Mouse (Mus musculus) ovary, adult 2 months (tissue): ENCODE data around the gene Fer1l5. TPM values are rescaled to one million over a fixed set of nuclear protein-coding genes. Genes with fewer than 3 reads are reported as not detected.

Source experiments
- polyA plus RNA-seq: library from polyadenylated mRNA; depleted of rRNA; stranded (reverse); fragments of >200 nt; gene quantifications from 2 replicates; pipeline ENCODE4 v1.2.3, GENCODE M21; 2012; rRNA removed

Fer1l5 gene
- 0.03 and 0.09 TPM in 2 replicates for polyA plus RNA-seq

DNA sequence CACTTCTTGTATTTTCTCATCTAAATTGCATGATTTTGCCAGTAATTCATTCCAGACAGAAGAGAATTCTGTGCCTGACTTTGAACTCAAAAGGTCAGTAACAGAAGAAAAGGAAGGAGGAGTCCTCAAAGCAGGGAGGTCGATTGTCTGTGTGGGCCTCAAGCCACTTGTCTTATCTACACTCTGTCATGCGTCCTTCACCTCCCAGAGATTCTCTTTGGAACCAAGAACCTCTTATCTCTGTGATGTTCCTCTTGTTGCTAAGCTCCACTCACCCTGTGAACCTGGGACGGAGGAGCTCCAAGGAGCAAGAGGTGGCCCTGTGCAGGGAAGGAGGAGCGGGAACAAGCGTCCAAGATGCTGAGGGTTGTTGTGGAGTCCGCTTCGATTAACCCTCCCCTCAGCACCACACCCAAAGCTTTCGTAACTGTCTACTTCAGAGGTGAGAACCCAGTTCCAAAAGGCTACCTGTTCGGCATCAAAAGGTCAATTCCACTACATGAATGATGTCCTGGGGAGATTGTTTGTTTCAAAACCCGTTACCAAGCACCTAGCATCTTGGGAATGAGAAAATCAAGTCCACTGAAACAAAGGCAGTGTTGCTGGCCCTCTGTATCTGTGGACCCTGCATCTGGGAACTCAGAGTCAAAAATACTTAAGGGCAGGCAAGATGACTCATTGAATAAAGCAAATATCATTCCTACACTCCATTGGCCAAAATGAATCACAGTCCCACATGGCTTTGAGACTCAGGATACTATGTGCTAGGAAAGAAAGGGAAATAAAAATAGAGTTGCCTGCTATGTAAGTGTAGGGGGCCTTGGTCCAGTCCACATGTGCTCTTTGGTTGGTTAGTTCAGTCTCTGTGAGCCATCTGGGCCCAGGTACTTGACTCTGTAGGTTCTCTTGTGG lies at the start of gene Fer1l5:
Gene Fer1l5 (plus strand): TSS at position 358 of the 912 bp plus-strand sequence.

DNA sequence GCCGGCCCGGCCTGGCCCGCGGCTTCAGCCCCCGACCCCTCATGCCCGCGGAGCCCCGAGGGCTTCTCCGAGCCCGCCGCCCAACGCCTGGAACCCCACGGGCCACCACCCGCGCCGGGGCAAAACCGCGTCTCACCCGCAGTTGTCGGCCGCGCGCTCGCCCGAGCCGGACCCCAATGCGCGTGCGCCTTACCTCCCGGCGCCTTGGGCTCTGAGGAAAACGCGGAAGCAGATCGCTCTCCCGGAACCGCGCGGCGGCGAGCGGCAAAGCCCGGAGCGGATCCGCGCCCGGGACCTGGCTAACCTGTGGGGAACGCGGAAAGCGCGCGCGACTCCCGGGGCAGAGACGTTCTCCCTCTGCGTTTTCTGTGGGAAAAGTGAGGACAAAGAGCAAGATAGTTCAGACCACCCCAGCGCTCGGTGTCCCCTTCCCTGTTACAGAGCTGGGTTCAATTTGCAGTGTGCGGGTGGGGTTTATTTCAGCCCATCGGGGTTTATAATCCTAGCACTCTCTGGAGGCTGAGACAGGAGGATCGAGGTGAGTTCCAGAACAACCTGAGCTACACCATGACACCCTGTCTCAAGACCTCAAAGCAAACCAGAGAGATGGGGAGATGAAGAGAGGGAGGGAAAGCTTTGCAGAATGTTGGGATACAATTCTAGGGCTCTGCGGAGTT lies 3.0 kb upstream of the Fer1l5 start, which contains the start of gene Kansl3:
Gene Kansl3 (minus strand): TSS at position 213 of the 677 bp plus-strand sequence.

DNA sequence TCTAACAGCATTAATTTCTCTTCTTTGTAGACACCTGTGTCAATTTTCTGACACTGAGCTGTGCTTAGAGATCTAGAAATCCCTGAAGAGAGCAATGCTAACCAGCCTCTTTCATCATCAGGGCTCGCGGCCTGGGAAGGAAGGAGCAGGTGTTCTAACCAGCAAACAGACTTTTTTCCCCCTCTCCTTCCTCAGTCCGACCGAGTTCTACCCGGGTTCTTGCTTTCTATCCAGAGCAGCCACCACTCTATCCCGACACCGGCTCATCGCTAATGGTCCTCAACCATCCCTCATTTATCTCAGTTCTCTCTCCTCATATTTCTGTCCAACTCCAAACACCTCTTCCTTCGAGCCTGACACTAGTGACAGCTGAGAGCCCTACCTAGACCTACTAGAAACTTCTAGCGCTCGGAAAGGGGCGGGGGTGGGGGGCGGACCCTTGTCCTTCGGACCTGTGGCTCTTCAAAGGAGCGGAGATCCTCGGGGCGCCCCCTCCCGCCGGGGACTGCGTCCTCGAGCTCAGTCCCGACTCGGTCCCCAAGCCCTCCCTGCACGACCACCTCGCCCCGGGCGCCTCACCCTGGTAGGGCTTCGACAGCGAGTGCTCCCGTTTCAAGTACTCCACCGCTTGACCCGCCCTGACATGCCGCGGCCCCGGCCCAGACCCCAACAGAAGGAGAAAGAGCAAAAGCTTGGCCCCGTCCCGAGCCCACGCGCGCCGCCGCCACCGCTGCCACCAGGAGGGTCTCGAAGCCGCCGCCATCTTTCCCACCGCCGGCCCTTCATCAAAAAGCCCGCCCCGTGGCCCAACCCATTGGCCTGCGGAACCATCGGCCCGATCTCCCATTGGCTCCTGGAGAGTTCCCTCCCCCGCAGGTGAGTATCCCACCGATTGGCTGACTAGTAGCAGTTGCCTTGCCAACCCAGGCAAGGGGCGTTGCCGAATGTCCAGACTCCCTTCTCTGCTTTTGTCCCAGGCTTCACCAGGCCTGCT lies 72.7 kb downstream of the Fer1l5 start, which contains the start of gene Lman2l:
Gene Lman2l (minus strand): TSS at position 801 of the 994 bp plus-strand sequence.

DNA sequence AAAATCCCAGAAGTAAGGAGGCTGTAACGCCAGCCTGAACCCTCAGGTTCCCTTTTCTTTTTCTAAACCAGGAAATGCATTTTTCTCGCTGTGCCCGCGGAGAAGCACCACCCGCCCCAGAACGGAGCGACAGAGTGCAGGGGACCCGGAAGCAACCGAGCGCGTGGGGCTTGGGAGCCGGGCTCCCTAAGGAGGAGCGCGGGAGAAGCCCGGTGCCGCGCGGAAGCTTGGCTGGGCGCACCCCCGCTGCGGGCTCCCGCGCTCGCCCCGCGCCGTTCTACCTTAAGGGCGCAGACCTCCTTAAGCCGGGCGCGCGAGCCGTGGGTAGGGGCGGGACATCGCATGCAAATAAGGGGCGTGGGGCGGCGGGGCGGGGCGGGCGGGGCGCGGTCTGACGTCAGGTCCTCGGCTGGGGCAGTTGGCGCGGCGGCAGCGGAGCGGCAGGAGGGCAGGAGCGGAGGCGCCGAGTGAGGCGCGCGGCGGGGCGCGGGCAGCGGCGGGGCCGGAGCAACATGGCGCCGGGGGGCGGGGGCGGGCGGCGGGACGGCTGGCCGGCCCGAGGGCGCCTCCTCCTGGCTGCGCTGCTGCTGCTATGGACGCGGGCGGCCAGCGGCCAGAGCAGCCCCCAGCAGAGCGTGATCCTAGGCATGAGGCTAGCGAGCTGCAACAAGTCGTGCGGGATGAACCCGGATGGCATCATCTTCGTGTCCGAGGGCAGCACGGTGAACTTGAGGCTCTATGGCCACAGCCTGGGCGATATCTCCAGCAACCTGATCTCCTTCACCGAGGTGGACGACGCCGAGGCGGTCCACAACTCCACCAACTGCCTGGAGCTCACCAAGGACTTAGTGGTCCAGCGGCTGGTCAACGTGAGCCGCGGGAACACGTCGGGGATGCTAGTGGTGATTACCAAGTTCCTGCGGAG lies 99.4 kb downstream of the Fer1l5 start, which contains the start of gene Cnnm4:
Gene Cnnm4 (plus strand): TSS at position 440 of the 925 bp plus-strand sequence.

Other genes starting within 250 kb of the Fer1l5 start
- gene Uggt1, start 127.6 kb upstream of the Fer1l5 start, polyA plus RNA-seq, result 19.1 and 20.5 TPM in 2 replicates
- gene Neurl3, start 97.6 kb upstream of the Fer1l5 start, polyA plus RNA-seq, result 10.2 and 10.6 TPM in 2 replicates
- 13.0 and 14.3 TPM in 2 replicates for gene Arid5a, start 64.6 kb upstream of the Fer1l5 start, polyA plus RNA-seq
- gene Kansl3, start 3.1 kb upstream of the Fer1l5 start, polyA plus RNA-seq, result 57.5 and 72.5 TPM in 2 replicates
- gene Lman2l, start 73.0 kb downstream of the Fer1l5 start, polyA plus RNA-seq, result 18.5 and 19.4 TPM in 2 replicates
- gene Cnnm4, start 99.3 kb downstream of the Fer1l5 start, polyA plus RNA-seq, result 8.8 and 9.3 TPM in 2 replicates
- 35.3 and 39.6 TPM in 2 replicates for gene Cnnm3, start 139.6 kb downstream of the Fer1l5 start, polyA plus RNA-seq
- 35.5 and 41.6 TPM in 2 replicates for gene Ankrd23, start 164.6 kb downstream of the Fer1l5 start, polyA plus RNA-seq
- not detected in 2 replicates for gene Gm42417, start 167.1 kb downstream of the Fer1l5 start, polyA plus RNA-seq
- 48.1 and 50.6 TPM in 2 replicates for gene Ankrd39, start 175.2 kb downstream of the Fer1l5 start, polyA plus RNA-seq
- gene Sema4c, start 186.1 kb downstream of the Fer1l5 start, polyA plus RNA-seq, result 33.6 and 36.8 TPM in 2 replicates